Mouse (Mus musculus) naive thymus-derived CD4-positive, alpha-beta T cell, adult 5 months (primary cell): ENCODE measurements around the gene Amph. TPM values are rescaled to one million over a fixed set of nuclear protein-coding genes. Genes with fewer than 3 reads are reported as not detected.

Experiments
- polyA plus RNA-seq: library from polyadenylated mRNA; unstranded; fragments of 100-300 nt; shearing (Covaris generic); gene quantifications from one replicate; pipeline ENCODE4 v1.2.1, GENCODE M21; 2017

Amph gene
- not detected for polyA plus RNA-seq

GRCm38 (mm10) chr13:18948171-18949028 is at the start of gene Amph:
TSS of gene Amph (plus strand) at chr13:18948205.

Other genes starting within 250 kb of the Amph start
- gene Vps41, start 230.9 kb upstream of the Amph start, polyA plus RNA-seq, result 71.1 TPM